28 mouse cellular contexts compared by ENCODE assay signal in the genomic region with DNA sequence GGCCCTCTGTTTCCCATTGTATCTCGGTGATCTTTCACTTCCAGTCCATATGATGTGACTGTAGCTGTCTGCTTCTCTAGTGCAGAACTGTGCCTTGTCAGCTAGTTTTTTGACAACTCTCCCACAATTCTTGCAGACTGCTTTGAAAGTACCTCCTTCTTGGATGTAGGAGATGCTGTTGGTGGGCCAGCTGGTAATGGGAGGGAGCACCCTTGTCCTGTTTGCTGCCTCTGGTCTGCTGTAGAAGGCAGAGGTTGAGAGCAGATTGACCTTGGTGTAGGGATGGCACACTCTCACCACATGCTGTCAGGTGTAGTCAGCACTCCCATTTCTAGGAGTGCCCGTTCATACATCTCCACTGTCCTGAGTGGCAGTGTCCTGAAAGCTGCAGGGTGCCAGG. TPM values are rescaled to one million over a fixed set of nuclear protein-coding genes. Genes with fewer than 3 reads are reported as not detected.
"Had no signal": no experiment of that assay in that cellular context is flagged by ENCODE, and none has a peak within 500 bp of the region (broad histone marks: within the 10 kb centered on the region; RNA-seq: fewer than 3 reads in every experiment).

No protein-coding gene starts in this region.

- H3K9me3 ChIP-seq: embryonic facial prominence, embryonic 10.5 days; embryonic facial prominence, embryonic 12.5 days; embryonic facial prominence, embryonic 13.5 days; embryonic facial prominence, embryonic 15.5 days; forebrain, embryonic 10.5 days; forebrain, embryonic 12.5 days; forebrain, embryonic 13.5 days; forebrain, embryonic 15.5 days had no signal

- H3K27ac ChIP-seq: embryonic facial prominence, embryonic 10.5 days; embryonic facial prominence, embryonic 12.5 days; embryonic facial prominence, embryonic 13.5 days; embryonic facial prominence, embryonic 15.5 days; forebrain, embryonic 10.5 days; forebrain, embryonic 12.5 days; forebrain, embryonic 13.5 days; forebrain, embryonic 15.5 days; gastrocnemius, adult 2 months had no signal

- H3K4me1 ChIP-seq: embryonic facial prominence, embryonic 10.5 days; embryonic facial prominence, embryonic 12.5 days; embryonic facial prominence, embryonic 13.5 days; embryonic facial prominence, embryonic 15.5 days; forebrain, embryonic 10.5 days; forebrain, embryonic 12.5 days; forebrain, embryonic 13.5 days; forebrain, embryonic 15.5 days had no signal

- H3K4me3 ChIP-seq: embryonic facial prominence, embryonic 10.5 days; embryonic facial prominence, embryonic 12.5 days; embryonic facial prominence, embryonic 13.5 days; embryonic facial prominence, embryonic 15.5 days; erythroblast, embryonic 14.5 days; forebrain, embryonic 10.5 days; forebrain, embryonic 12.5 days; forebrain, embryonic 13.5 days; forebrain, embryonic 15.5 days; gastrocnemius, adult 2 months had no signal

- ATAC-seq: forebrain, embryonic 13.5 days; forebrain, embryonic 14.5 days; forebrain, embryonic 15.5 days; forebrain, embryonic 16.5 days; forebrain, postnatal 0 days had no signal

- H3K27me3 ChIP-seq: embryonic facial prominence, embryonic 12.5 days; embryonic facial prominence, embryonic 13.5 days; embryonic facial prominence, embryonic 15.5 days; forebrain, embryonic 12.5 days; forebrain, embryonic 13.5 days; forebrain, embryonic 15.5 days had no signal

- H3K4me2 ChIP-seq: embryonic facial prominence, embryonic 12.5 days; embryonic facial prominence, embryonic 13.5 days; embryonic facial prominence, embryonic 15.5 days; forebrain, embryonic 12.5 days; forebrain, embryonic 13.5 days; forebrain, embryonic 15.5 days had no signal

- H3K9ac ChIP-seq: embryonic facial prominence, embryonic 12.5 days; embryonic facial prominence, embryonic 13.5 days; embryonic facial prominence, embryonic 15.5 days; forebrain, embryonic 12.5 days; forebrain, embryonic 13.5 days; forebrain, embryonic 15.5 days; forebrain, postnatal 0 days had no signal

- DNase-seq: cerebellum, adult 18-20 months; cerebellum, adult 2 months; cerebellum, adult 8-10 months; cerebellum, adult 9-10 months; cerebellum, adult 9-11 months; cerebellum, postnatal 10 days; cerebellum, postnatal 36 days; embryo, embryonic 11 days; forebrain, postnatal 0 days; gastrocnemius, adult 2 months; gastrocnemius, postnatal 10 days; gastrocnemius, postnatal 14 days; gastrocnemius, postnatal 25 days; gastrocnemius, postnatal 36 days; heart, adult 18-20 months had no signal

RNA-seq across cellular contexts. Expression of gene Ccdc92b, which starts 49.6 kb away (rescaled TPM):
- total RNA-seq: common myeloid progenitor, adult 5-6 weeks; granulocyte monocyte progenitor cell, adult 5-6 weeks had no signal
